Mouse (Mus musculus): ENCODE measurements around the gene Rtcb. TPM values are rescaled to one million over a fixed set of nuclear protein-coding genes. Genes with fewer than 3 reads are reported as not detected.
A peak's percentile ranks its signal among the peaks of the same experiment; 100 is the strongest.

Rtcb gene
- 164 and 175 TPM in 2 replicates for polyA plus RNA-seq (2015; fragmentation: Nextera tagmentation; extraction: Ambion mirVana)

DNA sequence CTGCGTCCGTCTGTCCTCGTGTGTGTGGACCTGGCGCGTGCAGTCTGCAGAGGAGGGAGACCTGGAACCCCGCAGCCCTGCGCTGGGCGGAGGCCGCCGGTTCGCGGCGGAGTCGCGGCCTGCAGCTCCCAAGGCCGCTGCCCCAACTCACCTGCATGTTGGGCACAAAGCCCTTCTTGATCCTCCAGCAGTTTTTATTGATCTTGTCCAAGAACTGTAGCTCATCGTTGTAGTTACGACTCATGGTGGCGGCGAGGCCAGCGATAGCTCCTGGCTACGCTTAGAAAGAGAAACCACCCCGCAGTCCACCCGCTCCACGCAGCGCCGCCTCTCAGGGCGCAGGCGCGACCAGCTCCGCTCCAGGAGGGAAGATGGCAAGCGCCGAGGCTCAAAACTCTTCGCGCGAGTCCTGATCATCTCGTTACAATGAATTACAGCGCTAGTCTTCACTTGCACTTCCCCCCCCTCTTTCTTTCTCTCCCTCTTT is at the start of gene Rtcb:
Rtcb (minus strand) TSS at position 360 of the 487 bp plus-strand sequence.
- Histone ChIP-seq H3K4me3 (peak within 1 kb of the TSS; percentile 73), H3K4me2 (peak within 1 kb of the TSS; percentile 91), H3K4me1 (replicated peaks) (peaks cover 17% of the 10 kb centered on the region), H3K36me3 (peaks cover 25% of the 10 kb centered on the region), H3K27ac (replicated peaks) (peak within 1 kb of the TSS; percentile 79), H3K9me3 (no peaks in the 10 kb centered on the region), H3K27me3 (no peaks in the 10 kb centered on the region), H3K9ac (peak within 1 kb of the TSS; percentile 85)
- peak; percentile 95 for ATAC-seq (ENCODE audit: low read depth)
- WGBS = under 1% methylated on average over 38 of the region's 38 CpGs

- no peak for ATAC-seq (ENCODE audit: low read depth)
- H3K36me3 ChIP-seq = no peaks in the 10 kb centered on the region
- no peaks in the 10 kb centered on the region for H3K9me3 ChIP-seq
- WGBS = 71% methylated on average over 5 of the region's 5 CpGs
- no peak overlapping the region for H3K27ac ChIP-seq (replicated peaks)
- no peaks in the 10 kb centered on the region for H3K27me3 ChIP-seq
- no peak overlapping the region for H3K9ac ChIP-seq
- H3K4me2 ChIP-seq = no peak overlapping the region
- no peaks in the 10 kb centered on the region for H3K4me1 ChIP-seq (replicated peaks)
- H3K4me3 ChIP-seq = no peak overlapping the region
These were observed 48.8 kb upstream of the Rtcb start for GRCm38 (mm10) chr10:86006455-86006854.

DNA sequence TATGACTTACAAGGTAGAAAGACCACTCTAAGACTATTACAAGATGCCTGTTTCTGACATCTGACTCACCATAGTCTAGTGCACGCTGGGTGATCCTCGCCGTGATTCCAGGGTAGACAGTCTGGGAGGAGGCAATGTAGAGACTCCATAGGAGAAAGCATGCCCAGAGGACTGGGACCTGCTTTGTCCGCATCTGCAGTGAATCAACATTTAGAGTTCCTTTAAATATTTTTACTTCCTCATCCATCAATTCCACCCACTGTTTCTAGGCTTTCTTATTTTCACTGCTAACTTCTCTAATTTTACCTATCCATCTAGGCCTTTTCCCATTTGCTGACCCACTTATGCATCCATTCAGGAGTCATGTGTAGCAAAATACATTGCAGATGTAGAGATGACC is 42.8 kb upstream of the Rtcb start:
- Histone ChIP-seq H3K4me3 (no peak overlapping the region), H3K27me3 (no peaks in the 10 kb centered on the region), H3K27ac (replicated peaks) (no peak overlapping the region), H3K4me1 (replicated peaks) (no peaks in the 10 kb centered on the region), H3K9me3 (no peaks in the 10 kb centered on the region), H3K4me2 (no peak overlapping the region), H3K36me3 (no peaks in the 10 kb centered on the region), H3K9ac (no peak overlapping the region)
- WGBS = 91% methylated on average over 4 of the region's 4 CpGs
- no peak for ATAC-seq (ENCODE audit: low read depth)

GRCm38 (mm10) chr10:85994543-85995104 is 37.0 kb upstream of the Rtcb start:
- H3K9ac ChIP-seq = no peak overlapping the region
- 89% methylated on average over 5 of the region's 5 CpGs for WGBS
- no peak for ATAC-seq (ENCODE audit: low read depth)
- H3K9me3 ChIP-seq = no peaks in the 10 kb centered on the region
- H3K4me1 ChIP-seq (replicated peaks) = no peaks in the 10 kb centered on the region
- no peak overlapping the region for H3K4me3 ChIP-seq
- no peak overlapping the region for H3K27ac ChIP-seq (replicated peaks)
- H3K4me2 ChIP-seq = no peak overlapping the region
- H3K36me3 ChIP-seq = no peaks in the 10 kb centered on the region
- no peaks in the 10 kb centered on the region for H3K27me3 ChIP-seq

DNA sequence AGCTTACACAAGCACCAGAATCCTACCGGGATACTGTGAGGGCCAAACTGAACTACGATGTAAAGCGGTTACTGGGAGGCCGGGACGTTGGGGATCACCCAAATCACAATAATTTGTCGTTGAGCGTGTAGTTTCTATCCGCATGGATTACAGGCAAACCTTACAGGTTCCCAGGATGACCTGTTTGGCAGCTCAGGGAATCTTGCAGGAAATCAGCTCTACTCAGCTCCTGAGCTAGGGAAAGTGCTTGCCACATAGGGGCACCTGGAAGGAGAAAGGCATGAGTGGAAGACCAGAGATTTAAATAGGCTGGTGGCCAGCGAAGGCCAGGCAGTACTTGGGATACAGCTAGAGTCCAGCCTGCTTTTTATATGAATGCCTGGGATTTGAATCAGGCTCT is 36.2 kb upstream of the Rtcb start:
- ATAC-seq (ENCODE audit: low read depth) = no peak
- H3K4me3 ChIP-seq = no peak overlapping the region
- H3K4me1 ChIP-seq (replicated peaks) = no peaks in the 10 kb centered on the region
- H3K9ac ChIP-seq = no peak overlapping the region
- H3K36me3 ChIP-seq = no peaks in the 10 kb centered on the region
- no peaks in the 10 kb centered on the region for H3K9me3 ChIP-seq
- no peak overlapping the region for H3K27ac ChIP-seq (replicated peaks)
- WGBS = 92% methylated on average over 9 of the region's 9 CpGs
- H3K4me2 ChIP-seq = no peak overlapping the region
- no peaks in the 10 kb centered on the region for H3K27me3 ChIP-seq

GRCm38 (mm10) chr10:85992412-85992811 is 34.8 kb upstream of the Rtcb start:
- WGBS = 90% methylated on average over 4 of the region's 4 CpGs
- no peak for ATAC-seq (ENCODE audit: low read depth)
- no peaks in the 10 kb centered on the region for H3K27me3 ChIP-seq
- H3K27ac ChIP-seq (replicated peaks) = no peak overlapping the region
- no peaks in the 10 kb centered on the region for H3K36me3 ChIP-seq
- no peak overlapping the region for H3K9ac ChIP-seq
- H3K4me3 ChIP-seq = no peak overlapping the region
- H3K9me3 ChIP-seq = no peaks in the 10 kb centered on the region
- no peak overlapping the region for H3K4me2 ChIP-seq
- H3K4me1 ChIP-seq (replicated peaks) = no peaks in the 10 kb centered on the region

- no peak overlapping the region for H3K9ac ChIP-seq
- H3K27ac ChIP-seq (replicated peaks) = no peak overlapping the region
- 79% methylated on average over 6 of the region's 6 CpGs for WGBS
- H3K36me3 ChIP-seq = no peaks in the 10 kb centered on the region
- no peaks in the 10 kb centered on the region for H3K27me3 ChIP-seq
- H3K4me2 ChIP-seq = no peak overlapping the region
- no peak for ATAC-seq (ENCODE audit: low read depth)
- H3K9me3 ChIP-seq = no peaks in the 10 kb centered on the region
- no peak overlapping the region for H3K4me3 ChIP-seq
- H3K4me1 ChIP-seq (replicated peaks) = no peaks in the 10 kb centered on the region
These were observed 31.9 kb upstream of the Rtcb start for GRCm38 (mm10) chr10:85989412-85990115.

DNA sequence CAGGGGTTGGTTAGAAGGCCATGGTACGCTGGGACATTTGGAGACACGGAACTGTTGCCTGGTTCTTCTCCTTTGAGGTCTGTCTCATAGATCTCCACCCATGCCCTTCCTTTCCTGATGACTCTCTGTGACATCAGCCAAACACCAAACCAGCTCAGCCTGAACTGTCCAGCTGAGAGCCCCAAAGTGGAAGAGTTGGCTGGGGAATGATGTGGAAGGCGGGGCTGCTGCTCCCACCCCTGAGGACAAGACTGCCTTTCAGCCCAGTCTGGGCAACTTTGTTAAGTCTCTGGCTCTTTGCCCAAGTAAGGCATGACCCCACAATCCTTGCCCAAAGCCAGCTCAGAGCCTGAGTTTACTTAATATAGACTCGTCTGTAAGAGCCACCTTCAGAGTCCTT is 15.3 kb upstream of the Rtcb start:
- Histone ChIP-seq H3K4me2 (no peak overlapping the region), H3K4me3 (no peak overlapping the region), H3K9ac (no peak overlapping the region), H3K27me3 (no peaks in the 10 kb centered on the region), H3K27ac (replicated peaks) (no peak overlapping the region), H3K36me3 (no peaks in the 10 kb centered on the region), H3K9me3 (0 out of 2 replicates have a peak, but pooled peaks cover 6% of the 10 kb centered on the region), H3K4me1 (replicated peaks) (no peaks in the 10 kb centered on the region)
- 87% methylated on average over 4 of the region's 4 CpGs for WGBS
- no peak for ATAC-seq (ENCODE audit: low read depth)

- Histone ChIP-seq H3K4me1 (replicated peaks) (no peaks in the 10 kb centered on the region), H3K27me3 (no peaks in the 10 kb centered on the region), H3K27ac (replicated peaks) (no peak overlapping the region), H3K36me3 (no peaks in the 10 kb centered on the region), H3K9me3 (0 out of 2 replicates have a peak, but pooled peaks cover 6% of the 10 kb centered on the region), H3K4me3 (no peak overlapping the region), H3K9ac (no peak overlapping the region), H3K4me2 (no peak overlapping the region)
- 94% methylated on average over 9 of the region's 9 CpGs for WGBS
- ATAC-seq (ENCODE audit: low read depth) = no peak
These were observed 14.2 kb upstream of the Rtcb start for GRCm38 (mm10) chr10:85971826-85972225.

GRCm38 (mm10) chr10:85969894-85970620 is 12.4 kb upstream of the Rtcb start:
- H3K4me3 ChIP-seq = no peak overlapping the region
- no peaks in the 10 kb centered on the region for H3K36me3 ChIP-seq
- H3K27ac ChIP-seq (replicated peaks) = no peak overlapping the region
- no peaks in the 10 kb centered on the region for H3K4me1 ChIP-seq (replicated peaks)
- 0 out of 2 replicates have a peak, but pooled peaks cover 6% of the 10 kb centered on the region for H3K9me3 ChIP-seq
- no peak for ATAC-seq (ENCODE audit: low read depth)
- no peaks in the 10 kb centered on the region; the same call in 1 of the 2 replicates for H3K27me3 ChIP-seq
- H3K4me2 ChIP-seq = no peak overlapping the region
- WGBS = 46% methylated on average over 8 of the region's 8 CpGs
- no peak overlapping the region for H3K9ac ChIP-seq

- no peak overlapping the region for H3K27ac ChIP-seq (replicated peaks)
- 58% methylated on average over 2 of the region's 2 CpGs for WGBS
These were observed 11.1 kb upstream of the Rtcb start for GRCm38 (mm10) chr10:85968731-85969130.

GRCm38 (mm10) chr10:85968157-85968634 is 10.6 kb upstream of the Rtcb start:
- no peak overlapping the region for H3K27ac ChIP-seq (replicated peaks)
- 16% methylated on average over 7 of the region's 7 CpGs for WGBS
- no peaks in the 10 kb centered on the region; the same call in 1 of the 2 replicates for H3K27me3 ChIP-seq
- no peaks in the 10 kb centered on the region for H3K9me3 ChIP-seq
- H3K4me3 ChIP-seq = no peak overlapping the region
- 0 out of 2 replicates have a peak overlapping the region, but pooled peaks have one; percentile 17 for H3K9ac ChIP-seq
- peak; percentile 65 for ATAC-seq (ENCODE audit: low read depth)
- H3K36me3 ChIP-seq = no peaks in the 10 kb centered on the region
- no peak overlapping the region for H3K4me2 ChIP-seq
- no peaks in the 10 kb centered on the region for H3K4me1 ChIP-seq (replicated peaks)

More at GRCm38 (mm10) chr10:85968731-85969130, 11.1 kb upstream of the Rtcb start:
- no peaks in the 10 kb centered on the region for H3K4me1 ChIP-seq (replicated peaks)
- H3K27me3 ChIP-seq = no peaks in the 10 kb centered on the region; the same call in 1 of the 2 replicates
- no peak overlapping the region for H3K9ac ChIP-seq
- no peak overlapping the region for H3K4me2 ChIP-seq
- no peak overlapping the region for H3K4me3 ChIP-seq
- no peaks in the 10 kb centered on the region for H3K9me3 ChIP-seq
- no peaks in the 10 kb centered on the region for H3K36me3 ChIP-seq
- no peak for ATAC-seq (ENCODE audit: low read depth)

All from neural tube, embryonic 13.5 days (tissue).